Mouse (Mus musculus): ENCODE results near the gene Acvr1.

- TF ChIP-seq CTCF (IDR thresholded peaks at IDR 0.05; ENCODE audit: low read depth) = no peak
- no peak for TF ChIP-seq EP300 (optimal IDR thresholded peaks at IDR 0.05)
These were observed 120.0 kb downstream of the Acvr1 start for GRCm38 (mm10) chr2:58447001-58447400.
